16 mouse cellular contexts compared by ENCODE assay signal in the genomic region with DNA sequence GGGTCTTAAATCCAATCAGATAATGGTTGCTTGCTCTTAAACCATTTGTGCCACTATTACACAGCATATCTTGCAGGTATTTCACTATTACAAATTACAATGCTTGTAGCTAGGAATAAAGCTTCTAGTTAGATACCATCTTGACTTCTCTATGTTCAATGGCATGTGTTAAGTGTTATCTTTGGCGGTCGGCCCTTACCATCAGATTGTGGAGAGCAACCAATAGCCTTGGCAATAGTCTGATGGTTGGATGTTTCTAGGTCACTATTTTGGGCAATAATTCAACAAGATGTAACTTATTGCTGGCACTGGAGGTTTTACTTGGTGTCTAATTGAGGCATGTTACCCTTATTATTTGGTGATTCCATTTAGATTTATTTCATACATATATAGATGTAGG. TPM values are rescaled to one million over a fixed set of nuclear protein-coding genes. Genes with fewer than 3 reads are reported as not detected.
DNase-seq lines count a peak whose midpoint lies in the region.
"Had no signal": no experiment of that assay in that cellular context is flagged by ENCODE, and none has a peak within 500 bp of the region (broad histone marks: within the 10 kb centered on the region; RNA-seq: fewer than 3 reads in every experiment).

No protein-coding gene starts in this region.

- no peak overlapping the region for H3K4me3 ChIP-seq in hindbrain, embryonic 10.5 days
- H3K4me3 ChIP-seq: embryonic facial prominence, embryonic 10.5 days; forebrain, embryonic 10.5 days; gastrocnemius, adult 2 months; heart, embryonic 13.5 days; hindbrain, embryonic 12.5 days had no signal

- H3K27ac ChIP-seq in hindbrain, embryonic 10.5 days: no peak overlapping the region
- H3K27ac ChIP-seq: embryonic facial prominence, embryonic 10.5 days; forebrain, embryonic 10.5 days; gastrocnemius, adult 2 months; heart, embryonic 13.5 days; hindbrain, embryonic 12.5 days had no signal

- peak; percentile 6 to 41 for DNase-seq in adrenal gland, postnatal 36 days
- DNase-seq in adrenal gland, postnatal 4 days (ENCODE audit: low spot score in 2 of 2): no peak
- DNase-seq in kidney, adult 8-10 months: peak; percentile 3 to 14
- DNase-seq in kidney, postnatal 14 days: no peak
- DNase-seq in fat pad, adult 2 months (ENCODE audit: extremely low read depth, low read depth, low spot score): peak; percentile 65
- DNase-seq in hindbrain, embryonic 10.5 days (ENCODE audit: low spot score): no peak
- DNase-seq: cerebellum, postnatal 10 days; gastrocnemius, adult 2 months; gastrocnemius, postnatal 25 days; heart, adult 11 months; heart, postnatal 36 days; kidney, adult 11 months had no signal

- H3K9me3 ChIP-seq in hindbrain, embryonic 10.5 days: no peaks in the 10 kb centered on the region
- H3K9me3 ChIP-seq: embryonic facial prominence, embryonic 10.5 days; forebrain, embryonic 10.5 days; heart, embryonic 13.5 days; hindbrain, embryonic 12.5 days had no signal

- H3K4me1 ChIP-seq in hindbrain, embryonic 10.5 days (replicated peaks): no peaks in the 10 kb centered on the region
- H3K4me1 ChIP-seq: embryonic facial prominence, embryonic 10.5 days; forebrain, embryonic 10.5 days; heart, embryonic 13.5 days; hindbrain, embryonic 12.5 days had no signal

- no peaks in the 10 kb centered on the region for H3K27me3 ChIP-seq in hindbrain, embryonic 10.5 days (ENCODE audit: insufficient read depth, poor library complexity, severe bottlenecking)
- H3K27me3 ChIP-seq: heart, embryonic 13.5 days; hindbrain, embryonic 12.5 days had no signal

- 95% methylated on average over 2 of the region's 2 CpGs for WGBS in hindbrain, embryonic 10.5 days

- no peaks in the 10 kb centered on the region for H3K36me3 ChIP-seq in hindbrain, embryonic 10.5 days
- H3K36me3 ChIP-seq: hindbrain, embryonic 12.5 days had no signal

RNA-seq across cellular contexts. Expression of gene Relch, which starts 11.1 kb away (rescaled TPM):
- 10 to 100 TPM; 34.8 to 40.7 TPM for total RNA-seq in adrenal gland, postnatal 36 days (2021)
- total RNA-seq in adrenal gland, postnatal 4 days (2021): 10 to 100 TPM; 65.1 to 65.2 TPM
- 26.0 and 29.2 TPM in 2 replicates for polyA plus RNA-seq in hindbrain, embryonic 10.5 days (2016; fragmentation: Nextera tagmentation; extraction: Ambion mirVana)

RNA-seq across cellular contexts. Expression of gene Pign, which starts 11.3 kb away (rescaled TPM):
- total RNA-seq in adrenal gland, postnatal 36 days (2021): 10 to 100 TPM; 38.8 to 43.8 TPM
- 10 to 100 TPM; 44.1 to 54.4 TPM for total RNA-seq in adrenal gland, postnatal 4 days (2021)
- 9.9 and 11.0 TPM in 2 replicates for polyA plus RNA-seq in hindbrain, embryonic 10.5 days (2016; fragmentation: Nextera tagmentation; extraction: Ambion mirVana)

Comparison
In these comparisons a context has a peak if more than half of its experiments do, and no peak if none do; other contexts are left out.
1. DNase-seq: peak in adrenal gland, postnatal 36 days (2 of 2), kidney, adult 8-10 months (2 of 2) and fat pad, adult 2 months (single experiment); none in adrenal gland, postnatal 4 days (0 of 2), kidney, postnatal 14 days (single experiment) and hindbrain, embryonic 10.5 days (single experiment).